Mouse (Mus musculus) liver, adult 2 months (tissue): ENCODE results near the gene Ttc7.

Experiments
- CTCF ChIP-seq: fragments of 200-500 bp; IDR thresholded peaks from 2 replicates; pipeline ENCODE4 v1.5.1; 2011; ENCODE audit warnings: low read depth, low read length, control low read depth
- POLR2A ChIP-seq: fragments of 200-500 bp; IDR thresholded peaks from 2 replicates; pipeline ENCODE4 v1.6.1; 2011; ENCODE audit warnings: low read length, control low read depth; ENCODE audit not compliant: insufficient read depth; ENCODE audit errors: extremely low read depth

DNA sequence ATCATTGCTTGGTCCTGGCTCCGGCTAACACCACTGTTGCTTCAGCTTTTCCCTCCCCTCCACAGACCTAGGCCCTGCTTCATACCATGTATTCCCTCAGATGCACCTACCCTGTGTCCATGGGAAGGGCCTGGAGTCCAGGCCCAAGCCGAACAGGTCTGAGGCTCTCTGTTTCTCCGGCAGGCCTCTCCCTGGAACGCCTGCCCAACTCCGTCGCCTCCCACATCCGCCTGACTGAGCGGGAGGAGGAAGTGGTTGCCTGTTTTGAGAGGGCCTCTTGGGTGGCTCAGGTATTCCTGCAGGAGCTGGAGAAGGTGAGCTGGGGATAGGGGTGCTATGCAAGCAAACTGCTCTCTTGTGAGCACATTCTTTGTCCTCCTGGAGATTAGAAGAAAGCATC, 24.1 kb downstream of the Ttc7 start:
- TF ChIP-seq CTCF = no peak
- no peak for TF ChIP-seq POLR2A
